Mouse (Mus musculus) layer of hippocampus, postnatal 10 days (tissue): Measurements from ENCODE around the gene Fam186a. TPM values are rescaled to one million over a fixed set of nuclear protein-coding genes. Genes with fewer than 3 reads are reported as not detected.
"Not testable (repeated sequence)": the region's sequence is repeated elsewhere in the genome, so short reads cannot be mapped to it uniquely, and the experiment has no call there.

Experiments used
- DNase-seq, 2 experiments: peaks; one replicate each; pipeline ENCODE4 v3.0.0; 2021; ENCODE audit warnings: low spot score in 2 of 2
- long read RNA-seq: library from polyadenylated mRNA; stranded (forward); transcript quantifications from one replicate; pipeline ENCODE4 v2.0.0, GENCODE M21; 2023
- total RNA-seq, 2 experiments: library from RNA; stranded (reverse); gene quantifications; 2 replicates each; pipeline ENCODE4 v1.2.3; 2021

The Fam186a gene
- under 1 TPM; 0.04 to 0.18 TPM for total RNA-seq
- long read RNA-seq, result 0 reads

DNA sequence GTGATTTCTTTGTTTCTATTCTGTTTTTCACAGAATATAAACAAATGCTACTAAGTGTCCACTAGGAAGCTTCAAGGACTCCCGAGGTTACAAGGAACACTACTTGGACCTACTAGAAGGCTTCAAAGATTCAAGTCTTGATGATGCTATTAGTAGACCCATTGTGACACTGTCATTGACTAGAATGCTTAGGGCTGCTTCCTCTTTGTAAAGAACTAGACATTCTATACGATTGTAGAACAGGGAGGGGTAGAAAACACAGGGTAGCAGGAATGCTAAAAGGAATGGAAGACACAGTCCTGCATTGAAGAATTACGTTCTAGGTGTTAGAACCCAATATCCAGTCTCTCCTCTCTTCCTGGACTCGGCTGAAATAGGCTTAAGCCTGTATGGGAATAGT is at the start of gene Fam186a:
Gene Fam186a (minus strand): TSS at position 101 of the 400 bp plus-strand sequence.
- DNase-seq, result no peak

DNA sequence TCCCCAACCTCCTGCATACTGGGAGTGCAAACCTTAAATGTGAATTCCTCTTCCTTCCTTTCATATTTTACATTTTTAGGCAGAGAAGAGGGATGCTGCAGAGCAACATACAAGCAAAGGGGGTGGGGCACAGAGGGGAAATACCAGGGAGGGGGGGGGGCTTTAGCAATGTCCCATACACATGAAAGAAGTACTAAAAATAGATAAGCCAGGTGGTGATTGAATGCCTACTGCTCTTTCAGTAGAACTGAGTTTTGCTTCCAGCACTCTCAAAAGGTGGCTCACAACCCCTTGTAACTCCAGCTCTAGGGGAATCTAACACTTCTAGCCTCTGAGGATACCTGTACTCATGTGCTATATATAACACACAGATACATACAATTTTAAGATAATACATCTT is 39.3 kb upstream of the Fam186a start:
- no peak for DNase-seq

- DNase-seq, result no peak
Observed at GRCm38 (mm10) chr15:100004677-100005273, 37.9 kb upstream of the Fam186a start.

GRCm38 (mm10) chr15:99999390-99999789 is 32.5 kb upstream of the Fam186a start:
- DNase-seq, result no peak

- DNase-seq, result no peak
Observed at GRCm38 (mm10) chr15:99997114-99997804, 30.4 kb upstream of the Fam186a start.

GRCm38 (mm10) chr15:99993100-99993499 is 26.2 kb upstream of the Fam186a start:
- DNase-seq, result no peak

- no peak for DNase-seq
Observed at GRCm38 (mm10) chr15:99979715-99980114, 12.9 kb upstream of the Fam186a start.

DNA sequence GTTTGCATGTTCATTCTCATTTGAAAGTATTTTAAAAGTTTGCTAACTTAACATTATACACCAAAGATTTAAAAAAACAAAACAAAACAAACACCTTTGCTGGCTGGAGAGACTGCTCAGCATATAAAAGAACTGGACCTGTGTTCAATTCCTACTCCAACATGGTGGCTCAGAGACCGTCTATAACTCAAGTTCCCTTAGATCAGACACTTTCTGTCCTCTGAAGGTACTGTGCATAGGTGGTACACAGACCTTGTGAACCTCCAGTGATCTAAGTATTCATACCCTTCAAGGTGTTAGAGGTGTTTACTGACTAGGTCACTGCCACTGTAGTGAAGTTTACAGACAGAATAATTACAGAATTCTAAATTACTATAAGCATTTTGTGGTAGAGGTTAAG is 12.4 kb upstream of the Fam186a start:
- DNase-seq, result no peak

- not testable (repeated sequence) for DNase-seq
Observed at GRCm38 (mm10) chr15:99976121-99976520, 9.3 kb upstream of the Fam186a start.

DNA sequence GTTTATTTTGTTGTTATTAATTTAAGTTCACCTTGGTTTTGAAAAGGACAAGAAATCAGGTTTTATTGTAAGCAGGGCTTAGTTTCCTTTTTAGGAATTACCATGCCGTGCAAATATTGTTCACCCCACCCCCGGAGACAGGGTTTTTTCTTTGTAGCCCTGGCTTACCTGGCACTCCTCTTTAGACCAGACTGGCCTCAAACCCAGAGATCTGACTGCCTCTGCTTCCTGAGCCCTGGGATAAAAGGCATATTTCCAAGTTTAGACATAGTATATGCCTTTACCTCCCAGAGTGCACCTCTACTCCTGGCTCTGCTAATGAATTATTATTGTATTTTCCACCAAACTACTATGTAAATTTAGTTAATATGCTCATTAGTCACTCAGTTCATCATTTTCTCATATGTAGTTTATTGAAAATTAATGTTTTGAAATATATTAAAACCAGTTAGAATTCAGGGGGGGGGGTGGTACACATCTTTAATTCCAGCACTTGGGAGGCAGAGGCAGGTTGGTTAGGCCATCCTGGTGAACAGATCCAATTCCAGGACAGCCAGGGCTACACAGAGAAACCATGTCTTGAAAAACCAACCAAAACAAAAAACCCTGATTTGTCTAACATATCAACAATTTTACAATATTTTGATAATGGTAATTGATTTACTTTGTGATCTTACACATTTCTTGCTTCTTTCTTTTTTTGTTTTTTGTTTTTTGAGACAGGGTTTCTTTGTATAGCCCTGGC is 7.8 kb upstream of the Fam186a start:
- DNase-seq, result no peak

DNA sequence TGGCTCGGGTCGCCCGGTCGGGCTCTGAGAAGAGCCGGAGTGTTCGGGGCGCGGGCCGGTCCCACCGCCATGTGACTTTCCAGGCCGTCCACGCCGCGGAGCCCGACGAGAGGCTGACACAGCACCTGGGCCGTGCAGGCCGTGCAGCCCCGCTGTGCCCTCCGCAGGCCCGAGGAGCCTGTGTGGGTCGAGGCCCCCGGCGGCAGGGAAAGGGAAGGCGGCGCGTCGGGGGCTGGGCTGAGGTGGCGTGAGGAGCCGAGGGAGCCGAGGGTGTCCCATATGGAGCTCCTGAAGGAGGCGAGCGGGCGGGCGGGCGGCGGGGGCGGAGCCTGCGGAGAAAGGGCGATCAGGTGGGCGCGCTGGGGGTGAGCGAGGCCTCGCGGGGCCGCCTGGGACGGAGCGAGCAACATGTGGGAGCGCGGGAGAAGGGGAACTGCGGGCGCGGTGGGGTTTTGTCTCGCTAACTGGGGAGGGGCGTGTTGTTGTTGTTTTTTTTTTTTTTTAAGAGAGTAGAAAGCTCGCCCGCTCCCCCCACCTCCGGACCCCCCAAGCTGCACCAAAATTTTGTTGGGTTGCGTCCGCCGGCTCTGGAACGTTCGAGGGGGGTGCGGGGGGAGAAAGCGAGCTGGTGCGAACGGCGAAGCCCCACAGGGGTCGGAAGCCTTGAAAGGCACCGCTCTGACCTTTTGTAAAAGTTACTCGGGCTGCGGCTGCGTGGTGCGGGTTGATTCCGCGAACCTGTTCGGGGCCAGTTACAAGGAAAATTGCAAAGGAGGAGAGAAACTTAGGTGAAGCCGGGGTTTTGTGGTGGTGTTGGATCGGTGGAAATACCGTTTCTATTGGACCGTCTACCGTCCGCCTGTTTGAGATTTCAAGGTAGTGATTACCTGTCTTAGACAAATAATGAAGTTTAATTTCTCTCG is 6.4 kb upstream of the Fam186a start:
- DNase-seq, result peak; percentile 10 to 13

DNA sequence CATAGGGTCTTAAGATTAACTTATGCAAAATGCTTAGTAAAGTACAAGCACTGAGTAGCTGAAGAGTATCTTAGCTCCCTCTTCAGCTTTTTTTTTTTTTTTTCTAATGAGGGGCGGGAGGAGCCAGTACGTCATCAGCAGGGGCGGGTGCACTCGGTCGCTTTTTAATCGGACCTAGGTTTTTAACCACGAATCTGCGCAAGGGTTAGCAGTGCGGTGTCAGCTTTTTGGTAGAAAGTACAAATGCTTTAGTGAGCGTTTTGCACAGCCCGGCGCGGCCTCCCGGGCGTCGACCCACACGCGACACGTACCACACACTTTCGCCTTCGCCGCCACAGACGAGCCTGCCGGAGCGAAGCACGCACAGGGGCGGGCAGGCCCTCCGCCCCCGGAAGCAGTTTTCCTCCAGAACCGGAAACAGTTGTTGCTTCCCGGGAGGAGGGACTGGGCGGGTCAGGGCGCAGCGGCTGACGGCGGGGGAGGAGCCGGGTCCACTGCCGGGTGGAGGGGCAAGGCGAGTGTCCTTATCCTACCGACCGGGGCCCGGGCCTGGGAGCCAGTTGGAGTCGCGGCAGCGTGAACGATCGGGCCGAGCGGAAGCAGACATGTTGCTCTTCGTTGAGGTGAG is 5.6 kb upstream of the Fam186a start:
- DNase-seq, result peak; percentile 95

- DNase-seq, result no peak
Observed at GRCm38 (mm10) chr15:99970606-99971005, 3.7 kb upstream of the Fam186a start.

DNA sequence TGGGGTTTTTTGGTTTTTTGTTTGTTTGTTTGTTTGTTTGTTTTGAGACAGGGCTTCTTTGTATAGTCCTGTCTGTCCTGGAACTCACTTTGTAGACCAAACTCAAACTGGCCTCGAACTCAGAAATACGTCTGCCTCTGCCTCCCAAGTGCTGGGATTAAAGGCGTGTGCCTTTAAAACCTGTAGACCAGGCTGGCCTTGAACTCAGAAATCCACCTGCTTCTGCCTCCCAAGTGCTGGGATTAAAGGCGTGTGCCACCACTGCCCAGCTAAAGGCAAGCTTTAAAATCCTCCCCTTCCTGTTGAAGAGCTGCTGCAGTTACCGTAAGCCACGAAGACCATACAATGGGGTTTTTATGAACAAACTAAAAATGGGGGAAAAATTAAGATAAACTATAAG is 2.9 kb upstream of the Fam186a start, which contains the start of gene Larp4:
Gene Larp4 (plus strand): TSS at position 301 of the 400 bp plus-strand sequence.
- DNase-seq, result not testable (repeated sequence)

GRCm38 (mm10) chr15:99965103-99965775 is 1.6 kb downstream of the Fam186a start:
- no peak for DNase-seq

- no peak for DNase-seq
Observed at GRCm38 (mm10) chr15:99955324-99955723, 11.5 kb downstream of the Fam186a start.

- DNase-seq, result no peak
Observed at GRCm38 (mm10) chr15:99940970-99941630, 25.8 kb downstream of the Fam186a start.

GRCm38 (mm10) chr15:99940426-99940825 is 26.4 kb downstream of the Fam186a start:
- DNase-seq, result peak in 1 of 2 experiments; percentile 21

GRCm38 (mm10) chr15:99937841-99938240 is 29.0 kb downstream of the Fam186a start:
- DNase-seq, result no peak
